Mouse (Mus musculus) Patski (cell line): ENCODE measurements at regions not wholly inside any gene's neighbourhood (a gene's known extent, or its start where the extent isn't known, plus 50 kb on each side); places are given as distances from the start of the nearest gene placed in this dataset.

Experiments
- ATAC-seq: fragments of 100-300 bp; one replicate; pipeline ENCODE4 v1.8.0; 2021
- CTCF ChIA-PET: fragments of 350-600 bp; sonication (Branson Sonifier 250); formaldehyde crosslinking; loops from one replicate; lab custom pipeline; 2022; ENCODE audit warnings: inconsistent platforms; lab: Charles Lee
- POLR2A ChIA-PET: fragments of 350-600 bp; sonication (Branson Sonifier 250); formaldehyde crosslinking; loops from one replicate; lab custom pipeline; 2022; ENCODE audit warnings: antibody characterized with exemption, inconsistent platforms; lab: Charles Lee
- DNase-seq: peaks from one replicate; pipeline ENCODE4 v3.0.0-alpha.2; 2011; ENCODE audit warnings: low read depth, low spot score
- H3K27me3 ChIP-seq: fragments of 371-371 bp; one replicate; pipeline ENCODE4 v1.5.1; 2021
- CTCF ChIP-seq: fragments of 100-300 bp; IDR thresholded peaks from one replicate; pipeline ENCODE4 v1.5.1; 2021
- in situ Hi-C: fragments of 300-500 bp; cut with MboI; formaldehyde crosslinking; loops from 3 replicates; pipeline ENCODE4 v1.11.1; 2018; ENCODE audit warnings: low pct_unique_long_range_greater_than_20kb, mixed read lengths

GRCm38 (mm10) chr5:118353061-118353460, 108.0 kb downstream of the 2410131K14Rik start:
- ATAC-seq (no peak), DNase-seq (no peak)
- POLR2A ChIA-PET = no interaction called here
- H3K27me3 ChIP-seq = no peaks in the 10 kb centered on the region
- no peak for TF ChIP-seq CTCF
- CTCF ChIA-PET = no interaction called here
- in situ Hi-C loops = loop anchor here (25.0 kb wide), 1 partner anchor 991 kb away; the partner anchor contains the start of gene Wsb2

DNA sequence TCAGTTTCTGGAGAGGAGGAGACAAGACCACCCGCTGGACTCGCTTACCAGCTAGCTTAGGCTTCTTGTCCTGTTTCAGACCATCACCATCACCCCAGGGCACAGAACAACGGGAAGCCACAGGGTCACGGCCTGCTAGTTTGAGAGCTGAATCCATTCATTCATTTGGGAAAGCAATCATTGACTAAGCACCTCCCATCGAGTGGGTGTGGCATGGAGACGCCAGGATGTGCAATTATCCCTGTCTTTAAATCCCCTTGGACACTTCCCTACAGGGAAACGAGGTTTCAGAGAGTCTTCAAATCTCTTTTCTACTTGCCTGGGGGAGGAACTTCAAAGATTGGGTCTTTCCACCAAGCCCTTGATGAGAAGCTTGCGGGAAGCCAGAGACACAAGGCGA, 108.7 kb downstream of the 2410131K14Rik start:
- H3K27me3 ChIP-seq = no peaks in the 10 kb centered on the region
- TF ChIP-seq CTCF = no peak
- in situ Hi-C loops = loop anchor here (25.0 kb wide), 1 partner anchor 991 kb away; the partner anchor contains the start of gene Wsb2
- DNase-seq (no peak), ATAC-seq (no peak)
- ChIA-PET CTCF (no interaction called here), POLR2A (no interaction called here)

GRCm38 (mm10) chr5:118354127-118354526, 109.1 kb downstream of the 2410131K14Rik start:
- no peak for TF ChIP-seq CTCF
- ChIA-PET CTCF (no interaction called here), POLR2A (interaction anchor here (1.0 kb wide), 1 partner anchor 386 kb away, joined by 3 read pairs; no protein-coding TSS in a partner anchor)
- ATAC-seq (no peak), DNase-seq (no peak)
- no peaks in the 10 kb centered on the region for H3K27me3 ChIP-seq
- in situ Hi-C loops = loop anchor here (25.0 kb wide), 1 partner anchor 992 kb away; the partner anchor contains the start of gene Wsb2

- no peaks in the 10 kb centered on the region for H3K27me3 ChIP-seq
- in situ Hi-C loops = loop anchor here (25.0 kb wide), 1 partner anchor 993 kb away; the partner anchor contains the start of gene Wsb2
- ChIA-PET CTCF (no interaction called here), POLR2A (interaction anchor here (1.0 kb wide), 1 partner anchor 386 kb away, joined by 3 read pairs; no protein-coding TSS in a partner anchor)
- DNase-seq = no peak
- ATAC-seq = no peak
- TF ChIP-seq CTCF = no peak
Measured at GRCm38 (mm10) chr5:118354871-118355270, 109.8 kb downstream of the 2410131K14Rik start.

- in situ Hi-C loops = loop anchor here (25.0 kb wide), 1 partner anchor 993 kb away; the partner anchor contains the start of gene Wsb2
- DNase-seq = no peak
- no peak for TF ChIP-seq CTCF
- ChIA-PET CTCF (no interaction called here), POLR2A (interaction anchor here (1.0 kb wide), 1 partner anchor 385 kb away, joined by 3 read pairs; no protein-coding TSS in a partner anchor)
- no peaks in the 10 kb centered on the region for H3K27me3 ChIP-seq
- no peak for ATAC-seq
Measured at GRCm38 (mm10) chr5:118355287-118355686, 110.3 kb downstream of the 2410131K14Rik start.

DNA sequence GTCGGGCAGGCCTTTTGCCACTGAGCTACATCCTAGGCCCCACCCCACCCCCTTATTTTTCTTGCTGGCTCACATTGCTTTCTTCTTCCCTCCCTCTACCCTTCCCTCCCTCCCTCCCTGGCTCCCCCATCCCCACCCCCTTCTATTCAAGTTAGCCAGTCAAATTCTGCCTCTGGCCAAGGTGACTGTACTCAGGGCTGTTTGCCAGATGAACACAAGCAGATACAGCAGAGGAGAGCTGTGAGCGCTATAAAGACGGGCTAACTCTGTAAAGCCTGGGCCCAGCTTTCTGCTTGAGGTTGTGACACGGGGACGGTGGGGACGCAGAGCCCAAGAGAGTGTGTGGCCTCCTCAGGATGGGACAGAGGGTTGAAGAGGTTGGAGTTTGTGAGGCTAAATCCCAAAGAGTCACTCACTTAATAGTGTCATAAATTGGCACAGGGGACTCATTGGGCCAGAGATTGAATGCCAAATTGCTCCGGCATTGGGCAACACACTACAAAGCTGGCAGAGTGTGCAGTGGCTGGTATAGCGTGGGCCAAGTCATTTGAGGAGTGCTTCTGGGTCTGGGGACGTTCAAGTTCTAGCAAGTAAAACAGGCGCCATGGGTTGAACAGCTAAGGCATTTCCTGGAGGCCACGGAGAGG, 110.8 kb downstream of the 2410131K14Rik start:
- ATAC-seq = no peak
- CTCF ChIA-PET = interaction anchor here (0.9 kb wide), 1 partner anchor 14 kb away, joined by 3 read pairs; no protein-coding TSS in a partner anchor
- TF ChIP-seq CTCF = no peak
- POLR2A ChIA-PET = no interaction called here
- H3K27me3 ChIP-seq = no peaks in the 10 kb centered on the region
- DNase-seq = no peak
- in situ Hi-C loops = loop anchor here (25.0 kb wide), 1 partner anchor 994 kb away; the partner anchor contains the start of gene Wsb2

DNA sequence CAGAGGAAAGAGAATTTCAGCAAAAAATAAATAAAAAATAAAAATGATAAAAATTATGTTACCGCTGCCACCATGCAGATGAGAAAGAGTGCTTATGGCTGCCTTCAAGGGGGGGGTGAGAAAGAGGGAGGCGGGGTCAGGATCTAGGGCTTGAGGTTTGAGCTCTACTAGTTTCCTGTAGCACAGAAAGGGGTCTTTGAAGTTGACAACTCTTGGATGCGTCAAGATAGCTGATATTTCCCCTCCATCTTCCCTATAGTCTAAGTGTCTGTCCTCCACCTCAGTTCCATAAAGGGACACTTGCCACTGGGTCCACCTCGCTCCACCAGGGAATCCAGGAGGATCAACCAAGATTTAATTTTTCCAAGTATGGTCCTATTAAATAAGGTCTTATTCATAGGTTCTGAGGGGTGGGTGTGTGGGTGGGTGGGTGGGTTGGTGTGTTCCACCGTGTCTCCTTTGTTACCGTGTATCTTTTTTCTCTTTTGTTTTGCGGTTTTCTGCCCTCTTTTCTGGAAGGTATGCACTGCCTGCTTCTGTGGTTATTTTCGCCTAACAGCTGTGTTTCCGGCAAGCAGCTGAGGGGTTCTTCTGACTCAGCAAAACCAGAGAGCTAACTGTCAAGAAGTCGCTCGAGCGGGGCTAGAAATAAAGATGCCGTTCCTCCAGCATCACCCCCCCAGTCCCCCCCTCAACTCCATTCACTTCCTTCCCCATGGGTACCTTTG, 114.8 kb downstream of the 2410131K14Rik start:
- no peak for TF ChIP-seq CTCF
- ATAC-seq (no peak), DNase-seq (no peak)
- no peaks in the 10 kb centered on the region for H3K27me3 ChIP-seq
- POLR2A ChIA-PET = interaction anchor here (1.2 kb wide), 1 partner anchor 13 kb away, joined by 3 read pairs; no protein-coding TSS in a partner anchor
- in situ Hi-C loops = loop anchor here (25.0 kb wide), 1 partner anchor 998 kb away; the partner anchor contains the start of gene Wsb2
- CTCF ChIA-PET = no interaction called here

DNA sequence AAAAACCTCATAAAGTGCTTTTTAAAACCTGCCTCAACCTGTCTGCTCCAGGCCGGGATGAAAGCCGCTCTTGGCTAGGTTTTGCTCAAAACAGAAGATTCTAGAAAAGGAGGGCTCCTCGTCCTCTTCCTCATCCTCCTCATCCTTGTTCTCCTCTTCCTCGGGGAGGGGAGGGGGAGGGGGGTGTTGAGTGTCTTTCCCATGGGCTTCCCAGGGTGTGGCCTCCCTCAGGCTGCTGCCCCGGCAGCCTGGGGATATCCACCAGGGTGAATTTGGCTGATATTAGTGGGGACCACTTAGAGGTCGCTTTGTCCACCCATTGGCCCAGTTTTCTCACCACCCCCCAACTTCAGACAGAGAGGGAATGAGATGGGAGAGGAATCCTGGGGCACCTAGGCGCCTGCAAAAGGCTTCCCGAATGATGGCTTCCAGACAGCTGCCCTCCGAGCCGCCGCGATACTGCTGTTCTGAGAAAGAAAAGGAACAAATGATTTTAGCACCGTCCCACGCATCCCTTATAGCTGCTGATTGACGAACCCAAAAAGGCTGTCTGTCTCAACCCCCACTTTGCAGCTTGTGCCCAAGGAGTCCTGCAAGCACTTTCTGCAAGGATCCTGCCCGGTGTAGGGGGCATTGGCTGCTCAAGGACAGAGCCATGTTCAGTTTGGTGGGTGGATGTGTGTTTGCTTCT, 115.5 kb downstream of the 2410131K14Rik start:
- no peaks in the 10 kb centered on the region for H3K27me3 ChIP-seq
- ChIA-PET POLR2A (interaction anchor here (1.2 kb wide), 1 partner anchor 13 kb away, joined by 3 read pairs; no protein-coding TSS in a partner anchor), CTCF (no interaction called here)
- ATAC-seq (no peak), DNase-seq (no peak)
- in situ Hi-C loops = loop anchor here (25.0 kb wide), 1 partner anchor 998 kb away; the partner anchor contains the start of gene Wsb2
- no peak for TF ChIP-seq CTCF

DNA sequence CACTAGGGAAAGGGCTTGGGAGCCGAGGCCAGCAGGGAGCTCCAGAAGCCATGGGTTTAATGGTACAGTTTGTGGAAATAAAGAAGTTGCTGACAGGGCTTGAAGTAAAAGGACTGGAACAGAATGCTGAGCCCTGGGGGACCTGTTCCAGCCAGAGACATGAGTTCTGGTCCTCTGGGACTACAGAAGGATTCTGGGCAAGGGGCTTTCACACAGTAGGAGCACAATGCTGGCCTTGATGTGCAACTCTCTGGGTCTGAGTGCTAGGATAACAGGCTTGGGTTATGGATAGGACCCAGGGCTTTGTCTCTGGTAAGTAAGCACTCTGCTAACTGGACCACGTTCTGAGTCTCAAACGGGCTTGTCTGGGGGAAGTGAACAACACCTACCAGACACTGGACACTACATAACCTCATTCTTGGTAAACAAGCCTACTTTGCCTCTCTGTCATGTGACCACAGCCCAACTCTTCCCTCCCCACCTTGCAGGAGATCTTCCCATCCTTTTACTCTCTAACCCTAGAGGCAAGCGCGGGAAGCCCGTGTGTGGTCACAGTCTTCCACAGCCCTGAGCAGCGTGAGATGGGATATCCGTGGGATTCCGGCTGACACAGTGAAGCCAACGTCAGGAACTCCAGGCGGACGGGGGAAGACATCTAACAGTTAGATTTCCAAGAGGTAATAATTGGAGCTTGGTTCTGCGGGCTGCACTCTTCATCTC, 116.3 kb downstream of the 2410131K14Rik start:
- ChIA-PET CTCF (no interaction called here), POLR2A (no interaction called here)
- no peak for TF ChIP-seq CTCF
- ATAC-seq (no peak), DNase-seq (no peak)
- no peaks in the 10 kb centered on the region for H3K27me3 ChIP-seq
- in situ Hi-C loops = loop anchor here (25.0 kb wide), 1 partner anchor 999 kb away; the partner anchor contains the start of gene Wsb2
